Mouse (Mus musculus) heart, adult 2 months (tissue): ENCODE measurements around the gene Rtraf.

Source experiments
- CTCF ChIP-seq: fragments of 200-600 bp; IDR thresholded peaks from 2 replicates; pipeline ENCODE4 v1.8.1; 2022; ENCODE audit warnings: antibody characterized with exemption, mild to moderate bottlenecking, moderate library complexity
- EP300 ChIP-seq: fragments of 200-500 bp; IDR thresholded peaks from 2 replicates; pipeline ENCODE4 v1.6.1; 2011; ENCODE audit warnings: low read depth, low read length, control low read depth; ENCODE audit not compliant: insufficient read depth
- POLR2A ChIP-seq: fragments of 200-500 bp; IDR thresholded peaks from 2 replicates; pipeline ENCODE4 v1.6.1; 2011; ENCODE audit warnings: mild to moderate bottlenecking, low read depth, low read length, control low read depth; ENCODE audit not compliant: insufficient read depth

DNA sequence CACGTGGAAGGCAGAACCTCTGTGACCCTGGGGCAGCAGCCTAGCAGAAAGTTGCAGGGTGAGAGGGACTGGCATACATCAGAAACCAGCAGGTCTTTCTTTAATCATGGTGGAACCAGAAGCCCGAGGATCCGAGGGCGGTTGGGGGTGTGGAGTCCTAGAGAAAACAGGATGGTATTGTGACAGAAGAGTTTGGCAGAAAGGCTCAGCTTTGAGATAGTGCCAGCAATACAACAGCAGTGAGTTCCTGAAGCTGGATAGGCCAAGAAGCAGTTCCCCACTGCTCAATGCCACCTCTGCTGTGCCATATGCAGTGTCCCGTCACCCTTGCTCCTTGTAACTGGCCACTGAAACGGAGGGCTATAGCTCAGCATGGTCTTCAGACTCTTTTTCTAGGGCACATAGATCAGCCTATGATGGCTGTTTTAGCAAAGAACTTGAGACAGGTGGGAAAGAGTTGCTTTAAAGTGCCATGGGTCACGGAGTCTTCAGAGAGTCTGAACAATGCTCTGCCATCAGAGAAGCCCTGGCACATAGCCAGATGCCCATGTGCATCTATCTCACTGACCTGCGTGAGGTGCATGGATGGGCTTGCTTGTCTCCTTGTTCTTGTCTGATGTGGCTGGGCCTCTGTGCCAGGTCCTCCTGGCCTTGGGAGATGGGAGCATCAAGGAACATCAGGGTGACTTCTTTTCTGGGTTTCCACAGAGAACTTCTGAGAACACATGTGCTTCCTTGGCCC, 22.0 kb downstream of the Rtraf start:
- TF ChIP-seq POLR2A (no peak), EP300 (no peak), CTCF (no peak)
